Mouse (Mus musculus): ENCODE data around the gene Negr1. TPM values are rescaled to one million over a fixed set of nuclear protein-coding genes. Genes with fewer than 3 reads are reported as not detected.

Gene Negr1
- total RNA-seq, 1 experiment, result 0.31 TPM

GRCm38 (mm10) chr3:156606846-156607245, 45.3 kb downstream of the Negr1 start:
- Histone ChIP-seq H3K9me3 (ENCODE audit: control insufficient read depth, insufficient read depth, low read depth, low read length) (no peaks in the 10 kb centered on the region), H3K4me3 (ENCODE audit: insufficient read depth in 1 of 2, low read depth in 1 of 2, low read length in 2 of 2, poor library complexity in 1 of 2, severe bottlenecking in 1 of 2) (no peak overlapping the region), H3K4me1 (ENCODE audit: control insufficient read depth in 2 of 2, insufficient read depth in 2 of 2, low read length in 2 of 2, poor library complexity in 1 of 2) (no peaks in the 10 kb centered on the region), H3K36me3 (ENCODE audit: control insufficient read depth, insufficient read depth, low read length, poor library complexity, severe bottlenecking) (no peaks in the 10 kb centered on the region), H3K9ac (ENCODE audit: insufficient read depth, low read depth, low read length, poor library complexity, severe bottlenecking) (no peak overlapping the region), H3K27ac (ENCODE audit: insufficient read depth, low read depth, low read length, poor library complexity, severe bottlenecking) (no peak overlapping the region)
- no peak for DNase-seq (ENCODE audit: low read depth, low spot score)
- in situ Hi-C loops (cut with MboI; ENCODE audit: low sequenced_read_pairs in 2 of 2, unreplicated experiment in 2 of 2), result no loop called here
- TF ChIP-seq HCFC1 (IDR thresholded peaks at IDR 0.05; ENCODE audit: borderline replicate concordance, insufficient read depth, low read length), result no peak
- no peak for TF ChIP-seq CHD2 (IDR thresholded peaks at IDR 0.05; ENCODE audit: low read depth, low read length)
- no peak for TF ChIP-seq ZNF384 (IDR thresholded peaks at IDR 0.05; ENCODE audit: low read depth, low read length)
- no peak for TF ChIP-seq ZC3H11A (IDR thresholded peaks at IDR 0.05; ENCODE audit: borderline replicate concordance, low read depth, low read length)
- TF ChIP-seq MAFK (IDR thresholded peaks at IDR 0.05; ENCODE audit: insufficient read depth, low read depth, low read length), result no peak

GRCm38 (mm10) chr3:156619921-156620320, 58.3 kb downstream of the Negr1 start:
- TF ChIP-seq ZC3H11A (IDR thresholded peaks at IDR 0.05; ENCODE audit: borderline replicate concordance, low read depth, low read length), result no peak
- TF ChIP-seq CHD2 (IDR thresholded peaks at IDR 0.05; ENCODE audit: low read depth, low read length), result no peak
- TF ChIP-seq HCFC1 (IDR thresholded peaks at IDR 0.05; ENCODE audit: borderline replicate concordance, insufficient read depth, low read length), result no peak
- no peak for TF ChIP-seq MAFK (IDR thresholded peaks at IDR 0.05; ENCODE audit: insufficient read depth, low read depth, low read length)
- no peak for TF ChIP-seq ZNF384 (IDR thresholded peaks at IDR 0.05; ENCODE audit: low read depth, low read length)
- H3K9me3 ChIP-seq (ENCODE audit: control insufficient read depth, insufficient read depth, low read depth, low read length), result no peaks in the 10 kb centered on the region
- in situ Hi-C loops (cut with MboI; ENCODE audit: low sequenced_read_pairs in 2 of 2, unreplicated experiment in 2 of 2), result no loop called here
- no peak for DNase-seq (ENCODE audit: low read depth, low spot score)
- no peak overlapping the region for H3K9ac ChIP-seq (ENCODE audit: insufficient read depth, low read depth, low read length, poor library complexity, severe bottlenecking)
- H3K4me3 ChIP-seq (ENCODE audit: insufficient read depth in 1 of 2, low read depth in 1 of 2, low read length in 2 of 2, poor library complexity in 1 of 2, severe bottlenecking in 1 of 2), result no peak overlapping the region
- H3K36me3 ChIP-seq (ENCODE audit: control insufficient read depth, insufficient read depth, low read length, poor library complexity, severe bottlenecking), result no peaks in the 10 kb centered on the region
- no peak overlapping the region for H3K27ac ChIP-seq (ENCODE audit: insufficient read depth, low read depth, low read length, poor library complexity, severe bottlenecking)
- no peaks in the 10 kb centered on the region for H3K4me1 ChIP-seq (ENCODE audit: control insufficient read depth in 2 of 2, insufficient read depth in 2 of 2, low read length in 2 of 2, poor library complexity in 1 of 2)

GRCm38 (mm10) chr3:156628594-156628993, 67.0 kb downstream of the Negr1 start:
- in situ Hi-C loops (cut with MboI; ENCODE audit: low sequenced_read_pairs in 2 of 2, unreplicated experiment in 2 of 2), result no loop called here
- no peaks in the 10 kb centered on the region for H3K36me3 ChIP-seq (ENCODE audit: control insufficient read depth, insufficient read depth, low read length, poor library complexity, severe bottlenecking)

GRCm38 (mm10) chr3:156632942-156633341, 71.3 kb downstream of the Negr1 start:
- H3K4me1 ChIP-seq (ENCODE audit: control insufficient read depth in 2 of 2, insufficient read depth in 2 of 2, low read length in 2 of 2, poor library complexity in 1 of 2), result no peaks in the 10 kb centered on the region
- no peaks in the 10 kb centered on the region for H3K36me3 ChIP-seq (ENCODE audit: control insufficient read depth, insufficient read depth, low read length, poor library complexity, severe bottlenecking)
- in situ Hi-C loops (cut with MboI; ENCODE audit: low sequenced_read_pairs in 2 of 2, unreplicated experiment in 2 of 2), result no loop called here
- no peak overlapping the region for H3K9ac ChIP-seq (ENCODE audit: insufficient read depth, low read depth, low read length, poor library complexity, severe bottlenecking)
- no peak overlapping the region for H3K4me3 ChIP-seq (ENCODE audit: insufficient read depth in 1 of 2, low read depth in 1 of 2, low read length in 2 of 2, poor library complexity in 1 of 2, severe bottlenecking in 1 of 2)
- no peaks in the 10 kb centered on the region for H3K9me3 ChIP-seq (ENCODE audit: control insufficient read depth, insufficient read depth, low read depth, low read length)
- TF ChIP-seq MAFK (IDR thresholded peaks at IDR 0.05; ENCODE audit: insufficient read depth, low read depth, low read length) (no peak), ZNF384 (IDR thresholded peaks at IDR 0.05; ENCODE audit: low read depth, low read length) (no peak), CHD2 (IDR thresholded peaks at IDR 0.05; ENCODE audit: low read depth, low read length) (no peak), HCFC1 (IDR thresholded peaks at IDR 0.05; ENCODE audit: borderline replicate concordance, insufficient read depth, low read length) (no peak), ZC3H11A (IDR thresholded peaks at IDR 0.05; ENCODE audit: borderline replicate concordance, low read depth, low read length) (no peak)
- DNase-seq (ENCODE audit: low read depth, low spot score), result no peak
- no peak overlapping the region for H3K27ac ChIP-seq (ENCODE audit: insufficient read depth, low read depth, low read length, poor library complexity, severe bottlenecking)

More at GRCm38 (mm10) chr3:156628594-156628993, 67.0 kb downstream of the Negr1 start:
- Histone ChIP-seq H3K9me3 (ENCODE audit: control insufficient read depth, insufficient read depth, low read depth, low read length) (no peaks in the 10 kb centered on the region), H3K4me1 (ENCODE audit: control insufficient read depth in 2 of 2, insufficient read depth in 2 of 2, low read length in 2 of 2, poor library complexity in 1 of 2) (no peaks in the 10 kb centered on the region), H3K4me3 (ENCODE audit: insufficient read depth in 1 of 2, low read depth in 1 of 2, low read length in 2 of 2, poor library complexity in 1 of 2, severe bottlenecking in 1 of 2) (no peak overlapping the region), H3K27ac (ENCODE audit: insufficient read depth, low read depth, low read length, poor library complexity, severe bottlenecking) (no peak overlapping the region), H3K9ac (ENCODE audit: insufficient read depth, low read depth, low read length, poor library complexity, severe bottlenecking) (no peak overlapping the region)
- no peak for DNase-seq (ENCODE audit: low read depth, low spot score)
- TF ChIP-seq ZC3H11A (IDR thresholded peaks at IDR 0.05; ENCODE audit: borderline replicate concordance, low read depth, low read length) (no peak), MAFK (IDR thresholded peaks at IDR 0.05; ENCODE audit: insufficient read depth, low read depth, low read length) (no peak), ZNF384 (IDR thresholded peaks at IDR 0.05; ENCODE audit: low read depth, low read length) (no peak), HCFC1 (IDR thresholded peaks at IDR 0.05; ENCODE audit: borderline replicate concordance, insufficient read depth, low read length) (no peak), CHD2 (IDR thresholded peaks at IDR 0.05; ENCODE audit: low read depth, low read length) (no peak)

GRCm38 (mm10) chr3:156639382-156639781, 77.8 kb downstream of the Negr1 start:
- Histone ChIP-seq H3K4me1 (ENCODE audit: control insufficient read depth in 2 of 2, insufficient read depth in 2 of 2, low read length in 2 of 2, poor library complexity in 1 of 2) (no peaks in the 10 kb centered on the region), H3K36me3 (ENCODE audit: control insufficient read depth, insufficient read depth, low read length, poor library complexity, severe bottlenecking) (no peaks in the 10 kb centered on the region), H3K27ac (ENCODE audit: insufficient read depth, low read depth, low read length, poor library complexity, severe bottlenecking) (no peak overlapping the region), H3K4me3 (ENCODE audit: insufficient read depth in 1 of 2, low read depth in 1 of 2, low read length in 2 of 2, poor library complexity in 1 of 2, severe bottlenecking in 1 of 2) (no peak overlapping the region), H3K9me3 (ENCODE audit: control insufficient read depth, insufficient read depth, low read depth, low read length) (no peaks in the 10 kb centered on the region), H3K9ac (ENCODE audit: insufficient read depth, low read depth, low read length, poor library complexity, severe bottlenecking) (no peak overlapping the region)
- in situ Hi-C loops (cut with MboI; ENCODE audit: low sequenced_read_pairs in 2 of 2, unreplicated experiment in 2 of 2), result no loop called here
- TF ChIP-seq CHD2 (IDR thresholded peaks at IDR 0.05; ENCODE audit: low read depth, low read length), result no peak
- no peak for TF ChIP-seq MAFK (IDR thresholded peaks at IDR 0.05; ENCODE audit: insufficient read depth, low read depth, low read length)
- TF ChIP-seq ZC3H11A (IDR thresholded peaks at IDR 0.05; ENCODE audit: borderline replicate concordance, low read depth, low read length), result no peak
- TF ChIP-seq HCFC1 (IDR thresholded peaks at IDR 0.05; ENCODE audit: borderline replicate concordance, insufficient read depth, low read length), result no peak
- no peak for TF ChIP-seq ZNF384 (IDR thresholded peaks at IDR 0.05; ENCODE audit: low read depth, low read length)
- no peak for DNase-seq (ENCODE audit: low read depth, low spot score)

Data from ES-E14 (cell line).